Mouse (Mus musculus) frontal cortex, postnatal 10 days (tissue): ENCODE measurements around the gene Itgb2l.

Experiments used
- DNase-seq, 2 experiments: peaks; one replicate each; pipeline ENCODE4 v3.0.0; 2022; ENCODE audit warnings: low spot score in 2 of 2, mixed read lengths in 1 of 2

The Itgb2l gene

DNA sequence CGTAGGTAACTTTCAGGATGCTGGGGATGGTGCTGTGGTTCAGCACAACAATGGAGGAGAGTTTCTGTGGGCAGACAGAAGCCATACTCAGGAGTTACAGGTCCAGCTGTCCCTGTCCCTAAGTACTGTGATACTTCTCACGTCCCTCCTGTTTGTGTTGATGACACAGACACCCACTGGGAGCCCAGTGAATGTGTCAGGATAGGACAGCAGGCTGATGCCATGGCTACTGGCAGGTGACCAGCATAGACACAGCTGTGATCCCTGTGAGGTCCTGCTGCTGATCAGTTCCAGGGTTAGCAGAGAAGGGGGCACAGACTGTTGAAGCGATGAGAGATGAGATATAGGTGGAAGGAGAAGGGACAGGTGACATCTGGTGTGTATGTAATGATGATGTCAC is 14.4 kb downstream of the Itgb2l start:
- DNase-seq: no peak

DNA sequence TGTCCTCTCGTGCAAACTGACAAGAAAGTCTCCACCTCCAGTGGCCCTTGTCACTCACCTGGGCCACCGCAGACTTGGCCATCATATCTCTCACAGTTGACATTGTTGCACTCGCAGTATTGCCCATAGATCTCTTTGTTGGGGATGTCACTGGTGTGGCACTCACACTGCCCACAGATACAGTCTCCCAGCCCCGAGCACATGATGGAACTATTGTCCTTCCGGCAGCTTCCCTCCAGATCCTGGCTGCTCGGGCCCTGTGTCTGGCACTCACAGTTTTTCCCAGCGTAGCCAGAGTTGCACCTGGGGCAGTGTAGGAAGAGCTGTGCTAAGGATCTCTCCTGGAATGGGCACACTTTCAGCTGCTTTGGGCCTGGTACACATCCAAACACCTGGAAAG is 16.7 kb downstream of the Itgb2l start:
- no peak for DNase-seq

DNA sequence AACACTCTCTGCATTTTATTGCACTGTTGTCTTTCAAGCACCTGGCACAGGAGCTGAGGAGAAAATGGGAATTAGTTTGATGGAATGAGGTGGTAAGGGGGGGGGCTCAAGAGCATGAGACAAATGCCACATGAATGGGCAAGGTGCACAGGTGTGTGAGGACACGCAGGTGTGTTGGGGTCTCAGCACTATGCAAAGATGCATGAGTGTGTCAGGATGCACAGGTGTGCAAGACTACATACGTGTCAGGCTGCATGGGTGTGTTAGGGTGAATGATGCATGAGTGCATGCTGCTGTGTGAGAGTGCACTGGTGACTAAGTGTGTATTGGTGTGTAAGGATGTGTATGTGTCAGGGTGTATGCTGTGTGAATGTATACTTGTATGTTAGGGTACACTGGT is 18.4 kb downstream of the Itgb2l start:
- DNase-seq: no peak

DNA sequence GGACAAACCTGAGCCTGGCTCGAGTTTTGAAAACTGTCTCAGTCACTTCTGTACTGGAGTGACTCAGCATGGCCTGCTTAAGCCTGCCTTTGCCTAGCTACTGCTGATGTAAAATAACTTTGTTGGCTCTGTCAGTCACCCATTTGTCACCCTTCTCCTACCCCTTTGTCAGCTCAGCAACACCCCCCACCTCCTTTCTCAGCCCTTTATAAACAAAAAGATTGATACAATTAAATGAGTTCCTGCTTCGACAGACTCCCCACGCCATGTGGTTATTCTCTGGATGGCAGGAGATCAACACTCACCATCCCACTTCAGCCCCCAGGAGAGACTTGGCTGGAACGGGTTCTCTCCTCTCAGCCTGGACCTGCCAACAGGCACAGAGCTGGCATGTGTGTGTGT is 35.4 kb downstream of the Itgb2l start:
- no peak for DNase-seq

DNA sequence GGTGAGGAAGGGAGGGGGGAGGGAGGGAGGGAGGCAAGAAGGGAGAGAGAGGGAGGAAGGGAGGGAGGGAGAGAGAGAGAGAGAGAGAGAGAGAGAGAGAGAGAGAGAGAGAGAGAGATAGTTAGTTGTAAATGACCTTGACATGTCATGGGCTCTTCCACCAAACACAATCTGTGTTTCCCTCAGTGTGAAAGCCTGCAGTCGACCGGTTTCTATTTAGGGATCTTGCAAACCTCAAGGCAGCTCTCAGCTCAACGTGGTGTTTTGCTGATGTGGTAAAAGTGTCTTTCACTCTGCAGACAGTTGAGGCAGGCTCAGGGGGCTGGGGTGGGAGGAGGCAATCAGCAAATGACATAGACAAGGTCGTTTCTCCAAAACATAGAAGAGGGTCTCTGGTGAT is 37.1 kb downstream of the Itgb2l start:
- no peak for DNase-seq

DNA sequence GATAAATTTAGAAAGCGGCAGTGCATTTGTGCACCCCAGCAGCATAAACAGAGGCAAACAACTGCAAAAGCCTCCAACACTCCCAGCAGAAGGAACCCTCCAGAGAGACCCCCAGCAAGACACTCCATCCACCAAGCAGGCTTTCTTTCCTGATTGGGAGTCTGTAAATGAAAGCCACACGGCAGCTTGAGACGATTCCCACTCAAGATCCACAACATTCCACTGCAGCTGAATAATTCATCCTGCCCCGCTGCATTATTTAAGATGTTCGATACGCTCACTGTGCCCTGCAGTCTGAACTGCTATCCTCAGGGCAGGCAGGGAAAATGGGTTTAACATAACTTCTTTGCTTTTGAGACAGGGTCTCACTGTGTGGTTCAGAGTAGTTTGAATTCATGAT is 41.1 kb downstream of the Itgb2l start:
- no peak for DNase-seq

DNA sequence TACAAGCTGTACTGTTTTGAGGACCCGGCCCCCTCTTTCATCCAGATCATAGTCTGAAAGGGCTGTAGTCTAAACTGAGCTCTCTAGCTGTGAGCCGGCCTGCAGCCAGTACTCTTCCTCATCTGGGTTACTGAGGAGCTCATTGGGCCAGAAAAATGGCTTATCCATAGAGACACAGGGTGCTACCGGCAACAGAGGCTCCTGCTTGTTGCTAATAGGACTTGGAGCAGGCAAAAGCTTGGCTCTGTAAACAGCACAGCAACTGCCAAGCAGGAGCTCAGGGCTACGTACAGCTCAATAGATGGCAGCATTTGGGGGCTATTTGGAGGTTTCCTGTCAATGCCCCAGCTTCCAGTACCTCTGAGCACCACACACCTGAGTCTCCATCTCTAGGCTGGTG is 43.4 kb downstream of the Itgb2l start:
- no peak for DNase-seq

DNA sequence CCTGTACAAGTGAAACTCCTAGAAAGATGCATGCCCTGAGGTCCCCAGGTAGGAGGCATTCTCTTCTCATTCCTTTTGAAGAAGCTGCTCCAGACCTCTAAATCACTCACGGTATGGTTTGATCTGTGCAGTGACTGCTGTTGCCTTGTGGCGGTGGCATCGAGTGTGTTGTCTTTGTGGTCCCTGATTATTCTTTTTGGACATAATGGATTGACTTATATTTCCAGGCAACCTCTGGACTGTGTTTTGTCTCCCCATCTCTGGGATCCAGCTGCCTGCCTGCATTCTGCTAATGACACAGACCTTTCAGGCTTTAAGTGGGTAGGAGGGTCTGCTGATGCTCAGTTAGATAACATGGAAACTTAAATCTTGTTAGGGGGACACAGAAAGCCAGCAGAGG is 44.6 kb downstream of the Itgb2l start:
- no peak for DNase-seq

DNA sequence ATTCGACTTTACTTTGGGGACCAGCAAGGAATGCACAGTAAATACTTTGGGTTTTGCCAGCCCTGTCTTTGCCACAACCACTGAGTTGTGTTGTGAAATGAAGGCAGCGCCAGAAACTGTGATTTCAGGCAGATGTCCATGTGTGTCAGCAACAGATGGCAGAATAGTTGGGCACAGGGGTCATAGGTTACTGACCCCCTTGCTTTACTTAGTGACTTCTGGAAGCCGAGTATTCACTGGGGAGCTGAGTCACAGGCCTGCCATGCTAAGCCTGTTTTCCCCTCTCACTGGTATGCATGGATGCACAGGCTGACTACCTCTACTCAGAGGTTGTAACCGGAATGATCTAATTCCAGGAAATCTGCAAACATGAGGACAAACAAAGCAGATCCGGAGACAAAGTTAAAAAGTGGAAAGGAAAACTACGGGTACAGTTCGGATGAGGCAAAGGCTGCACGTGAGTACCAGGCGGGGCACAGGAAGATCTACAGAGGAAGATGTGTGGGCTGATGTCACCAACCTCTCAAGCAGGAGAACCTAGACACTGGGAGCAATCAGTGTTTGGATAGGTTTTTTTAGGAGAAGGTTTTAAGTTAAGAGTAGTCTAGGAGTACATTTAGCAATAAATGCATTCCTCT is 47.3 kb downstream of the Itgb2l start:
- DNase-seq: no peak

DNA sequence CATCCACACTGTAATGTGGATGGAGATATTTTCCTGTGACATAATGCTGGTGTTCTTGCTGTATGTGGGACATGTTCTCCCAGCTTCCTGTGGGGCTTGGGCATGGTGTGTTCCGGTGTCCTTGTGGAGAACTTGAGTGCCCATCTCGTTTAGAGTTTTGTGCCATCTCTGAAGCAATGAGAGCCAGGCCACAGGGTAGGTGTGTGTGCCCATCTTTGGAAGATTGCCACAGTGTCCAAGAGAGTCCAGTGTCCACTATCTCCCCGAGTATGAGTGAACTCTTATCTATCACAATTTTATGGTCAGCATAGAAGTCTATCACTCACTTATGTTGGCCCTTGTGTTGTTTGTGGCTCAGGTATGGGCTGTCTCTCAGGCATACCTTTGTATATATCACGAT is 47.9 kb downstream of the Itgb2l start:
- DNase-seq: no peak

DNA sequence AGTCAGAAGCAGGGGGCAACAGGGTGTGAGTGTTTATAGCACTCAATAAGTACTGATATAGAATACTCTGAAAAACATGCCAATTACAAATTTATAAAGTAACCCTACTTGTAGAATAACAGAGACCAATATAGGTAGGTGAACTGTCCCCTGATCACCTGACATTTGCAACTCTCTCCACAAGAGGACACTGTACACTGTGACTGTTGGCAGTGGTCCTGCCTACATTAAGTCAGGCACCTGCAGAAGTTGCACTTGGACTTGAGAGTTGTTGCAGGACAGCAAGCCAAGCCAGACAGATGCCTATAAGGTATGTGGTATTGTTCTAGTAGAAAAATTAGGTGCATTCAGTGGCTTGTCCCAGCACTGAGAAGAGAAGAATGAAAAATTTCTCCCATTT is 52.3 kb downstream of the Itgb2l start:
- DNase-seq: no peak

DNA sequence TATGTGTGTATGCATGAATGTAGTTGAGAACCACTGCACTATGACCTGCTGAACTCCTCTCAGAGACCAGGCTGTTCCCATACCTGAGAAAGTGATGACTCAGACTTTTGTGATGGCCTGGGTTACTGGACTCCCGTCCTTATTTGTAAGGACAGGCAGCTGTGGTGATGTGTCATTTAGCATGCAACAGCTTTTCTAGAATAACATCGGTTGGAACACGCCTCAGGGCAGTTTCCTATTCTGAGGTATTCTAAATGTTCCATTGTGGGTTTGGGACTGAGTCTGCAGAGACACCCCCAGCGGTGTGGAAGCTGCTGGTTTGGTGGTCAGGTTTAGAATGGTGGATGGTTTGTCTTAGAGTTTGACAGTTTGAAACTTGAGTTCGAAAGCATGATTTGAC is 54.9 kb downstream of the Itgb2l start:
- no peak for DNase-seq

DNA sequence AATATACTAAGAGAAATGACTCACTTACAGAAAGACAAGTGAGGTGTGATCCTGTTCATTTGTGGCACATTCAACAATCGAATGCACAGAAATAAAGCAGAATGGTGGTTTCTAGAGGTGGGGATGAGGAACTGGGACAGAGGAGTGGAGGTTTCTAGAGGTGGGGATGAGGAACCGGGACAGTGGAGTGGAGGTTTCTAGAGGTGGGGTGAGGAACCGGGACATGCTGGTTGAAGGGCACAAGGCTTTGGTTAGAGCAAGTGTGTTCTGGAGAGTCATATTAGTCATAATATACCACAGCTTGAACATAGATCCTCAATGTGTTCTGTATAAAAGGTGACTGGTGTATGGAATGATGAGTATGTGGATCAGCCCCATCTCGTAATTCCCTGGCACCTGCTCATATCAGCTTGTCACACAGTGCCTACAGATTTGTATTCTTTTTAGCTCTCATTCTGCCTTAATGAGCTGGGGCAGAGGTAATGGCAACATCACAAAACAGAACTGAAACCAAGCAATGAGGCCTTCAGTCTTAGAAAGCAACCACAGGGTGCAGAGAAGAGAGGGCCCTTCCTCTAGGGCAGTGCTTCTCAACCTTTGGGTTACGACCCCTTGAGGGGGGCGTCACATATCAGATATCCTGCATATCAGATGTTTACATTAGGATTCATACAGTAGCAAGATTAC is 55.6 kb downstream of the Itgb2l start:
- no peak for DNase-seq

DNA sequence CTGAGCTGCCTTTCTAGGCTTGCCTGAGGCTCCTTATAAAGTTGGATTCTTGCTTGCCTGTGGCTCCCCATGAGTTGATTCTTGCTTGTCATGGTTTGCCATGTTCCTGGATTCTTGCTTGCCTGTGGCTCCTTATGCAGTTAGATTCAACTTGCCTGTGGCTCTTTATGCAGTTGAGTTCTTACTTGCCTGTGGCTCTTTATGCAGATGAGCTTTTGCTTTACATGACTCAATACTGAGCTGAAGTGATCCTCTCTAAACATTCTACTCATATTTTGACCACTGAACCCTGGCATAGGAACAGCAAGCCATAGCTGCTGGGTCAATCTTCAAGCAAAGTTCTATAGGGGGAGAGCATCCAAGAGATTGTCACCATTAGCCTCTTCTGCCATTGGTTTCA is 58.7 kb downstream of the Itgb2l start:
- DNase-seq: no peak

DNA sequence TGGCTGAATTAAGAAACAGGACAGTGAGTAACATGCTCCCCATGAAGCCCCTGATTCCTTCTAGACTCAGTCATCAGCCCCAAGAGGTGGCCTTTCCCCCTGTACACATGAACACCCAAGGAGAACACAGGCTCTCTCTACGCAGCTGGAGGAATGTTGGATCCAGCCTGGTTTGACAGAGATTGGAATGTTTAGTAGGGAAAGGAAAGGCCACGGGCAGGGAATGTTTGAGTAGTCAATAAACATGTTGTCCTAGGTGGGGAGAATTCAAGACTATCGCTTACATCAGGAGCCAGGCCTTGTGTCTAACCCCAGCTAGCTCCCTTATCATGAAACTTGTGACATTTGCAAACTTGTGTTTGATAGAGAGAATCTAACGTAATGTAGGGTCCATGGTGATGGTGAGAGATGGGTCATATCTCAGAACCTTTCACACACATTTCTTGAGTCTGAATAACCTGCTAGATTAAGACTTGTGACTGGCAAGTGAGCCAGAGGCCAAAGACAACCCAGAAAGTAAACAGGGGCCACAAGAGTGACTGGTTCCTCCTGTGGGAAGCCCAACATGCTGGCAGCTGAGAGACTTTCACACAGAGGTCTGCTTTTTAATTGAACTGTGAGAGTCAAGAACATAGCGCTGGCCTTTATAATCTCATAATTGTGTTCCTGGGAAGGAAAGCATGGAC is 60.8 kb downstream of the Itgb2l start:
- DNase-seq: no peak

DNA sequence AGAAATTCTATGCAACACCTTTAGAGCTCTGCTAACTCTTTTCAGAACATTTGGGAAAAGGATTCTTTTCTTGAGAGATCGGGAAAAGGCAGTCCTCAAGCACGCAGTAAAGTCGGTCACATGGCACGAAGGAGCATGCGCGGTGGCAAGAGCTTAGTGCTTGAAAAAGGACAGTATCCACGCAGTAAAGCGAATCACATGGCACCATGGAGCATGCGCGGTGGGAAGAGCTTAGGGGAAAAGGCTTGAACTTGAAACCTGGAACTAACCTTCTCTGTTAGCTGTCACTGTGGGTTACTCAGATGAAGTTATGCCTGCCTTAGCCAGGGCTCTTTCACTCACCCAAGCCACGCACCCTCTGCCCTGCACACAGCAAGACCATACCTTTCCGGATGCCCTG is 62.0 kb downstream of the Itgb2l start:
- DNase-seq: no peak

DNA sequence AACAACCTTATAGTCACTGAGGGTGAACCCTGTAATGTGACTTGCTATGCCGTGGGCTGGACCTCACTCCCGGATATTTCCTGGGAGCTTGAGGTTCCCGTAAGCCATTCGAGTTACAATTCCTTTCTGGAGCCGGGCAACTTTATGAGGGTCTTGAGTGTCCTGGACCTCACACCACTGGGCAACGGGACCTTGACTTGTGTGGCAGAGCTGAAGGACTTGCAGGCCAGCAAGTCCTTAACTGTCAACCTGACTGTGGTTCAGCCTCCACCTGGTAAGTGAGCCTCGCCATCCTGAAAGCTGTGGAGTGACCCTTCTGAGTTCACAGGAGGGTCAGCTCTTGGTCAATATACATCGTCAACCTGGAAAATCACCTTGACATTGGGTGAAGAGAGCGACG is 65.3 kb downstream of the Itgb2l start:
- DNase-seq: no peak

DNA sequence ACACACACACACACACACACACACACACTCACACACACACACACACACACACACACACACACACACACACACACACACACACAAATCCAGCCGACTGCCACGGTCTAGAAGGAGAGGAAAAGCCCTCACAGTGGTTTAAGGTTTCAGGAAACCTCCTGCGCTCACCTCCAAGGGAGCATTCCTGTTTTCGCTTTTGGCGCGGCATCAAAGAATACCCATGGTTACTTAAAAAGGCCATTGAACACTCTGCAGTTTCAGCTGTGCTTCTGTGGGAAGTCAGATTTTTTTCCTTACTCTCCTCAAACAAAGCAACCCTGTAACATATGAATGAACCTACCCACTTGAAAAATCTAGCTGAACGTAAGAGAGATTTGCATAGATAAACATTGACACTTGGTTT is 67.1 kb downstream of the Itgb2l start:
- DNase-seq: no peak

DNA sequence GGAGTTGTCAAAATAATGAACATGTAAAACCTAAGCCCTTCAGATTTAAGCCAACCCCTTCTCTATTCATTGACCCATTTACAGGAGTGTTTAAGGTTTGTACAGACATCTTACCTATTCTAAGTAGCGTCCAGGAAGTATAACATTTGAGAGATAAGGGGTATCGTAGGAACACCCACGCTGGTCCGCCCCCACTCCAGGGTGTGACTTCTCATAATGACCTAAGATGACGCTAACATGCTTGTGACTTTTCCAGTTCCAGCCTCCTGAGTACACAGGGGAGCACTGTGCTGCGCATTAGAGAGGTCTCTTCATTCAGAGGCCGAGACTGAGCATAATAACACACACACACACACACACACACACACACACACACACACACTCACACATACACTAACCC is 67.9 kb downstream of the Itgb2l start:
- no peak for DNase-seq

DNA sequence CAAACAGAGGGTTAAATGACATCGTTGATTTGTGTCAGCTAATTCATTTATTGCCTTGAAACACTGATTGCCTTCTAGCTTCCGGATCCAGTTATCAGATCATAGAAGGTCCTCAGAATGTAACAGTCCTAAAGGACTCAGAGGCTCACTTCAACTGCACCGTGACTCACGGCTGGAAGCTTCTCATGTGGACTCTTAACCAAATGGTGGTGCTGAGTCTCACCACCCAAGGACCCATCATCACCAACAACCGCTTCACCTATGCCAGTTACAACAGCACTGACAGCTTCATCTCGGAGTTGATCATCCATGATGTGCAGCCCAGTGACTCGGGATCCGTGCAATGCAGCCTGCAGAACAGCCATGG is 70.7 kb downstream of the Itgb2l start:
- no peak for DNase-seq
